Mouse (Mus musculus): ENCODE results near the gene Actg1.

- no peak for TF ChIP-seq CTCF (IDR thresholded peaks at IDR 0.05; ENCODE audit: low read depth)
- peak; percentile 39; the same call in 1 of the 2 replicates for TF ChIP-seq EP300 (IDR thresholded peaks at IDR 0.05; ENCODE audit: low read depth)
Measured at GRCm38 (mm10) chr11:120339978-120340513, 8.3 kb downstream of the Actg1 start.
